Mouse (Mus musculus): ENCODE data around the gene Zfp65. TPM values are rescaled to one million over a fixed set of nuclear protein-coding genes. Genes with fewer than 3 reads are reported as not detected.

The Zfp65 gene
- 87.1 TPM for polyA plus RNA-seq (2014; fragmentation: Illumina TruSeq; extraction: RNeasy Lipid Tissue Mini Kit (QIAGEN cat#74804))

DNA sequence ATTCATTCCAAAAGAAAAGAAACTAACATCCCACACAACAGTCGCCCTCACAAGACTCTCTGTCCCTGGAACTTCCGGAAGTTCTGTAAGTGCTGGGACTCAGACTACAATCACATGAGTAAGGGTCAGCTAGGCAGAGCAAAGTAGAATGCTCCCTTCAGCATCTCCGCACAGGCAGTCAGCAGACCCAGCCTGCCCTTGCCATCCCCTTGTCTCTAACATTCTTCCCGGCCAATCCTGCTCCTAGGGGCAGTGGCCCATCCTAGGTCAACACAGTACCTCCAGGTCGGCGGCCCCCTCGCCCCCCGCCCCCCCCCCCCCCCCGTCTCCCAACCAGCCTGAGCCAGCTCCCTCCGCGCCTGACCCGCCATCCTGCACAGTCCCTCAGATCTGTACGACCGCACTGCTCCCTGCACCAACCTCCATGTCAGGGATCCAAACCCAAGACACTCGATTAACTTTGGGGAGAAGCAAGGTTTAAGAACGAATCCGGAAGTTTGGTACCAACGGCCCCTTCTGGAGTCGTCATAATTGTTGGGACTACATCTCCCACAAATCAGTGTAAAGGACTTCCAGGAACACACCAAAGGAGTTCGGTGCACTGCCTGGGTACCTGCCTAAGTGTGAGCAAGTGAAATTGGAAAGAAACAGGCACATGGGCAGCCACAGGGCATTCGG is at the start of gene Zfp65:
Zfp65 (minus strand) TSS at position 533 of the 678 bp plus-strand sequence.

DNA sequence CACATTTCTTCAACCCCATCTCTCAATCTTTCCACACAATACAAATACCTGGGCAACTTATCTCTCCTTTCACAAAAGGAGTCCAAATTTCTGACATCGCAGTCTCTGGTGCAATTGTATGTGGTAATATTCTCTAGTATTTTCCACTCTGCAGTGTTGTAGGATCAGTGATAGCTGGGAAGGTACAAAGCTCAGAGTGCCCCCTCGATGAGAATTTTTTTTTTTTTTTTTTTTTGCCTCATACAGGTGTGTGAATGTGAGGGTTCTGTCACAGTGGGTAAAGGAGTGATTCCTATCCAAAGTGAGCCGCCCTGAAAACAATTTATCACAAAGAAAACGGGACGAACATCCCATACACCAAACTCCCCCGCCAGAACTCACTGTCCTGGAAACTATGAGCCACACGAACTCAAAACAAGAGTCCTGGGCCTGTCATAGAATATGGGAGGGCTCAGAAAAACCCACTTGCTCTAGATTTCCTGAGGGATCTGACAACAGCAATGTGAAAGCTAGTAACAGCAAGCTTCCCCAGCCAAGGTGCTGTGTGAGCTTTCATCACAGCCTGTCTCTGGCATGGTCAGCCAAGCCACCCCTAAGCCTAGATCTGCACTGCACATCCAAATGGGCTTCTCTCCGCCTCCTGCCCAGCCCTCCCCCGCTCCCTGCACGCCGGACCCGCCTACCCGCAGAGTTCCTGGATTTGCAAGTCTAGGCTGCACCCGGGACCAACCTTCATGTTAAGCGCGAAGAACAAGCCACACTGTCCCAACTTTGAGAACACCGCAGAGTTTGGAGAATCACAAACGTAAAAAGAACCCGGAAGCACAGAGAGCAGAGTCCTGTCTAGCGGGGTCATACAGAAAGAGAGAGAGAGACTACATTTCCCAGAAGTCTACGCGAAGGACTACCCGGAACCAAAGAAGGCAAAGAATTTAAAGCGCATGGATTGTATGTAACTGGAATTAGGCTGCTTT is 25.6 kb upstream of the Zfp65 start, which contains the start of gene Zfp85:
Zfp85 (minus strand) TSS at position 896 of the 974 bp plus-strand sequence.

DNA sequence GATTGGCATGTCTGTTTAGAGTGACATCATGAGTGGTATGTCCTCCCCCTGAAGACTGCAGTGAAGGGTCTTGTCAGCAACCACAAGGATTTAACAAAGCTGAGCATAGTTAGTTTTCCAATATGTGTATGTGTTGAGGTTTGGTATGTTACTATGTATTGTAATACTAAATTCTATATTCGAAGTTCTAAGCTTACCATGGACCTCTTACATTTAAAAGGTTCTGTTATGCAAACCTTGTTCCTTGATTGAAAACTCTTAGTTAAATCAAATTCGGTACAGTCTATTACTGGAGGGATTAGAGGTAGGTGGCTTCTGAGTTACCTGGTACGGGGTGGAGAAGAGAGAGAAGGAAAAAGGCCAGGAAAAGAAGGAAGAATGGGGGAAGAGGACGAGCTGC is 42.0 kb downstream of the Zfp65 start, which contains the start of gene Zfp738:
Zfp738 (minus strand) TSS at position 101 of the 400 bp plus-strand sequence.

Other genes starting within 250 kb of the Zfp65 start
- 66.5 TPM for gene Zfp874b, start 244.9 kb downstream of the Zfp65 start, polyA plus RNA-seq (2014; fragmentation: Illumina TruSeq; extraction: RNeasy Lipid Tissue Mini Kit (QIAGEN cat#74804))
- gene Zfp58, start 228.6 kb downstream of the Zfp65 start, polyA plus RNA-seq (2014; fragmentation: Illumina TruSeq; extraction: RNeasy Lipid Tissue Mini Kit (QIAGEN cat#74804)): 64.3 TPM
- not detected for gene Gm26965, start 203.0 kb downstream of the Zfp65 start, polyA plus RNA-seq (2014; fragmentation: Illumina TruSeq; extraction: RNeasy Lipid Tissue Mini Kit (QIAGEN cat#74804))
- gene Zfp87, start 203.0 kb downstream of the Zfp65 start, polyA plus RNA-seq (2014; fragmentation: Illumina TruSeq; extraction: RNeasy Lipid Tissue Mini Kit (QIAGEN cat#74804)): 47.2 TPM
- 57.5 TPM for gene Zfp748, start 175.3 kb downstream of the Zfp65 start, polyA plus RNA-seq (2014; fragmentation: Illumina TruSeq; extraction: RNeasy Lipid Tissue Mini Kit (QIAGEN cat#74804))
- 61.4 TPM for gene Zfp729b, start 119.5 kb downstream of the Zfp65 start, polyA plus RNA-seq (2014; fragmentation: Illumina TruSeq; extraction: RNeasy Lipid Tissue Mini Kit (QIAGEN cat#74804))
- gene Gm49345, start 91.4 kb downstream of the Zfp65 start, polyA plus RNA-seq (2014; fragmentation: Illumina TruSeq; extraction: RNeasy Lipid Tissue Mini Kit (QIAGEN cat#74804)): 9.3 TPM
- gene Zfp729a, start 91.4 kb downstream of the Zfp65 start, polyA plus RNA-seq (2014; fragmentation: Illumina TruSeq; extraction: RNeasy Lipid Tissue Mini Kit (QIAGEN cat#74804)): 57.0 TPM
- 33.6 TPM for gene Zfp738, start 42.1 kb downstream of the Zfp65 start, polyA plus RNA-seq (2014; fragmentation: Illumina TruSeq; extraction: RNeasy Lipid Tissue Mini Kit (QIAGEN cat#74804))
- gene Zfp85, start 26.1 kb upstream of the Zfp65 start, polyA plus RNA-seq (2014; fragmentation: Illumina TruSeq; extraction: RNeasy Lipid Tissue Mini Kit (QIAGEN cat#74804)): 36.7 TPM
- 13.6 TPM for gene Zfp493, start 50.5 kb upstream of the Zfp65 start, polyA plus RNA-seq (2014; fragmentation: Illumina TruSeq; extraction: RNeasy Lipid Tissue Mini Kit (QIAGEN cat#74804))
- 42.4 TPM for gene Zfp273, start 84.6 kb upstream of the Zfp65 start, polyA plus RNA-seq (2014; fragmentation: Illumina TruSeq; extraction: RNeasy Lipid Tissue Mini Kit (QIAGEN cat#74804))
- gene Gm10037, start 101.9 kb upstream of the Zfp65 start, polyA plus RNA-seq (2014; fragmentation: Illumina TruSeq; extraction: RNeasy Lipid Tissue Mini Kit (QIAGEN cat#74804)): not detected
- gene BC048507, start 134.2 kb upstream of the Zfp65 start, polyA plus RNA-seq (2014; fragmentation: Illumina TruSeq; extraction: RNeasy Lipid Tissue Mini Kit (QIAGEN cat#74804)): not detected